Mouse (Mus musculus): ENCODE data around the gene Impdh2. TPM values are rescaled to one million over a fixed set of nuclear protein-coding genes. Genes with fewer than 3 reads are reported as not detected.
"Not testable (repeated sequence)": the region's sequence is repeated elsewhere in the genome, so short reads cannot be mapped to it uniquely, and the experiment has no call there.

Gene Impdh2
- total RNA-seq, 1 experiment from 2014 or later: 384 TPM

DNA sequence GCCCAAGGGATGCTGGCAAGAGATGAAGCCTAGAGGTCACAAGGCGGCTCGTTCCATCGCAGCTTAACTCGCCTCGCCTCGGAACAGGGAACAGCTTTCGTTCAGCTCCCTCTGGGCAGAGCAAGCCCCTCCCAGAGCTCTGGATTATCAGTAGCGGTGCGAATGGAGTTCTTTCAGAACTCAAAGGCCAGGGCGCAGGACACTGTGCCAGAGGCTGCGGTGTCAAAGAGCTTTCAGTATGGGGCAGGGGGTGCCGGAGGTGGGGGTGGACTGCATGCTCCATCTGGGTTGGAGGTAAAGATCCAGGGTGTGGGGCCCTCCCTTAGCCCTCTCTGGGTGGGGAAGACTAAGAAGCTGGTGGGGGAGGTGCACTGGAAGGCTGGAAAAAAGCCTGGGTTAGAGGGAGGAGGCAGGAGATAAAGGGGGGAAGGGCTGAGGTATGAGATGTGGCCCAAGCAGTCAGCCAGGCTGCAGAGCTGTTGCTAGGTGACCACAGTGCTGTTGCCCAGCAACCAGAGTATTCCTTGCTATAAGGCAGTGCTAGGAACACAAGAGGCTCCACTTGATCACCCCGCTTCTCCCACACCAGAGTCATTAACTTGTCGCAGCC, 27.6 kb downstream of the Impdh2 start:
- ATAC-seq (replicated peaks in 1 of 2; ENCODE audit: insufficient read depth in 1 of 2, low FRiP score in 2 of 2, low TSS enrichment in 1 of 2, low read depth in 1 of 2, poor library complexity in 2 of 2, severe bottlenecking in 2 of 2): no peak

DNA sequence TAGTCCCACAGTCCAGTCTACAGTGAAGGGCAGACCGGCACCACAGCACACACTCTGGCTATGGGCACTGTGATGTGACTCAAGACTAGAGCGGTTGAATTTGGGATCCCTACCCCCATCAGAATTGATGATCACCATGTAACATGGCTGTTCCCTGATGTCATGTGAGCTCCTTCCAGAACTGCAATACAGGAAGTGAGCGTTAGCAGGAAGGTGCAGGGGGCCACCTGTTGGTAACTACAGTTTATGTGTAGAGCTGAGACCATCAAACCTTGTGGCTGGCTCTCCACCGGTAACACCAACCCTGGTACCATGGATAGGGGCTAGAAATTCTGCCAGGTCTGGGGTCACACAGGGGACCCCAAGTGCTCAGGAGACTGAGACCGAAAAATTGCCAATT, 29.1 kb downstream of the Impdh2 start:
- ATAC-seq (replicated peaks in 1 of 2; ENCODE audit: insufficient read depth in 1 of 2, low FRiP score in 2 of 2, low TSS enrichment in 1 of 2, low read depth in 1 of 2, poor library complexity in 2 of 2, severe bottlenecking in 2 of 2): peak in 1 of 2 experiments; percentile 29; a peak in 1 of 4 replicates

DNA sequence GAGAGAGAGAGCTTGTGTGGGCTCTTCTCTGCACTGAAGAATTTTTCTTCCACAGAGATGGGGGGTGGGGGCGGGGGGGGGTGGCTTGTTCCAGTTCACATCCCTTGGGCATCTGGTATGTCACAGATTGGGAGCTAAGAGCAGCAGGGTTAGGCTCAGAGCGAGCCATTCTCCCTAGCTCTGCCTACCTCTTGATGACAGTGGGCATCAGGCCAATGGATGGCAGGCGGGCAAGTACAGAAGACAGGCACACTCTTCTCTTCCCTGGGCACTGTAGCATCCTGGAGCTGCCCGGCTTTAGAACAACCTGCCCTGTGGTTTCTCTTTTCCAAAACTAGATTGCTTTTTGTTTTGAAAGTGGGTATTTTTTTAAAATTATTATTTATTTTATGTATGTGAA, 31.4 kb downstream of the Impdh2 start:
- no peak for ATAC-seq (replicated peaks in 1 of 2; ENCODE audit: insufficient read depth in 1 of 2, low FRiP score in 2 of 2, low TSS enrichment in 1 of 2, low read depth in 1 of 2, poor library complexity in 2 of 2, severe bottlenecking in 2 of 2)

DNA sequence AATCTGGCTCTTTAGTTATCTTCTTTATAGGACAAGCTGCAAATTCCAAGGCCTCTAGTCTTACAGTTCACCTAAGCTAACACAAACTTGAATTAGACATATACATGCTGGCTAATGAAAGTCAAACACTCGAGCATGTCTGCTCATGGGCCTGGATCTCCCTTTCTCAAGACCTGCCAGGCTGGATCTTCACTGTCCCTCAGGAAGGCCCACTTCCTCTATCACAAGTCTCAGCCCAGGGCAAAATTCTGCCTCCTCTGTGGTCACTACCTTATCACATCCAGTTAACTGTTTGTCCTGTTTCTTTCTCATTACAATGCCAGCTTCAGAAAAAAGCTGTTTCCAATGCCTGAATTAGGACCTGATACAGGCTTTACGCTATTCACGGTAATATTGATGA, 34.3 kb downstream of the Impdh2 start:
- no peak for ATAC-seq (replicated peaks in 1 of 2; ENCODE audit: insufficient read depth in 1 of 2, low FRiP score in 2 of 2, low TSS enrichment in 1 of 2, low read depth in 1 of 2, poor library complexity in 2 of 2, severe bottlenecking in 2 of 2)

DNA sequence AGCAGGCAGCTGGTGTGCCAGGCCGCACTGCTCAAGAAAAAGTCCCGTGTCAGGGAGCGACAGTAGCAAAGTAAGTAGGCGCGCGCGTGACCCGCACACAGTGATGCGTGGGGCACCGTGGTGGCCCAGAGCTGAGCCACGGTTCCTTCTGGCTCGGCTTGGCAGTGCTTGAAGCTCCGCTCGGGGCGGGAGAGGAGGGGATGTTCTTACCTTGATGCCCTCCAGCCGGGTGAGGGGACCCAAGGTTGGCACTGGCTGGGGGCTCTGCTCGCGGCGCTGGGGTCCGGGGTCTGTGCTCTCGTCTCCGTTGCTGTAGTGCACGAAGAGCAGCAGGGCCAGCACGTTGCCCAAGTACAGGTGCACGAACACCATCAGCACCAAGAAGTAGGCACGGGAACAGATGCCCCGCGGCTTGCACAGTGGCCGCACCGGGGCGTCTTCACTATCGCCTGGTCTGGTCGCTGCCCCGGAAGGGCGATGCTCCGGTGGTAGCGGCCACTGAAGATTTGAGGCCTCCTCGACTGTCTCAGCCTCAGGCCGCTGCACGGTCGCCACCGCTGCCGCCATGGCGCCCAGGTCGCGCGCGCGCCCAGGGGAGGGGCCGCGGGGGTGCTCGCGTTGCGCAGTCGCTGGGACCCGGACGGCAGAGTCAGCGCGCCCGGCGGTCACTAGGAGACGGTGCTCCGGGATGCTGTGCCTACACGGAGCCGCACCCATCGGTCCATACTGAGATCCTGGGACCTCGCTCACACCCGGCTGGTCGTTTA, 37.1 kb downstream of the Impdh2 start, which contains the start of gene P4htm:
P4htm (minus strand) TSS at position 670 of the 767 bp plus-strand sequence.
- ATAC-seq (replicated peaks in 1 of 2; ENCODE audit: insufficient read depth in 1 of 2, low FRiP score in 2 of 2, low TSS enrichment in 1 of 2, low read depth in 1 of 2, poor library complexity in 2 of 2, severe bottlenecking in 2 of 2): peak; percentile 60 to 77

DNA sequence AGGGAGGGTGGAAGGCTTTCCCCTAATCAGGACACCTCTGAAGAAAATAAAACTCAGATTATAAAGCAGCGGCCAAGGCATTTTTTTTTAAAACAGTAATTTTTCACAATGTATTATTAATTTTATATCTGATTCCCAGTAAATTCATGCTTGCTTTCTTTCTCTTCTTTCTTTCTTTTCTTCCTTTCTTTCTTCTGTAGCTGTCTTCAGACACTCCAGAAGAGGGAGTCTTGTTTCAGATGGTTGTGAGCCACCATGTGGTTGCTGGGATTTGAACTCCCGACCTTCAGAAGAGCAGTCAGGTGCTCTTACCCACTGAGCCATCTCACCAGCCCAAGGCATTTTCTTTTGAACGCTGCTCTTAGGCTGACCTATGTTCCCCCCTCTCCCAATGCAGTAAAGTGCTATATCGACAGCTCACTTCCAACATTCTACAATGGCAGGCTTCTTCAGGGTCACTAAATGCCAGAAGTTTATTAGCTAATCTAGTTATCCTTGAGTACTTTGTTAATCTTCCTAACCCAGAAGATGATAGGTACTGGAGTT, 39.0 kb downstream of the Impdh2 start:
- ATAC-seq (replicated peaks in 1 of 2; ENCODE audit: insufficient read depth in 1 of 2, low FRiP score in 2 of 2, low TSS enrichment in 1 of 2, low read depth in 1 of 2, poor library complexity in 2 of 2, severe bottlenecking in 2 of 2): no peak

DNA sequence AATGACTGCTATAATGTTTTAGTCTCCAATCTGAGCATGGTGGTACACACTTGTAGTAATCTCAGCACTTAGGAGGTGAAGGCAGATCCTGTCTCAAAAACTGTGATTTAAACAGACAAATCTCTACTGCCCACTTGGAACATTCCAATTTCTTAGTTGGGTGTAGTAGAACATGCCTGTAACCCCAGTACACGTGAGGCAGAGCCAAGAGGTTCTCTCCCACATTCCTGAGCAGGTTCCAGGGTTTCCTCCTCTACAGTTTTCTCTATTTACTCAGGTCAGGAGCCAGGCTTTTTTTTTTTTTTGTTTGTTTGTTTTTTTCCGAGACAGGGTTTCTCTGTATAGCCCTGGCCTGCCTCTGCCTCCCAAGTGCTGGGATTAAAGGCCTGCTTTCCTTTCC, 39.9 kb downstream of the Impdh2 start:
- no peak for ATAC-seq (replicated peaks in 1 of 2; ENCODE audit: insufficient read depth in 1 of 2, low FRiP score in 2 of 2, low TSS enrichment in 1 of 2, low read depth in 1 of 2, poor library complexity in 2 of 2, severe bottlenecking in 2 of 2)

DNA sequence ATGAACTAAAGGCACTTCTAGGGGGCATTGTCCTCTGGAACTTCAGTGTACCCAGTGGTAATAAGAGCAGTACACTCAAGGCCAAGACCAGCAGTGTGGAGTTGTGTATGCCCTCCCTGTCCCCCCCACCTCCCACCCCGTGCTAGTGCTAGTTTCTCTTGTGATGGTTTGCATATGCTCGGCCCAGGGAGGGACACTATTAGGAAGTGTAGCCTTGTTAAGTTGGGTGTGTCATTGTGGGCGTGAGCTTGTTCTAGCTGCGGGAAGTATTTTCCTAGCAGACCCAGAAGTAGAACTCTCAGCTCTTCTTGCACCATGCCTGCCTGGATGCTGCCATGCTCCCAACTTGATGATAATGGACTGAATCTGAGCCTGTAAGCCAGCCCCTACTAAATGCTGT, 41.9 kb downstream of the Impdh2 start:
- no peak for ATAC-seq (replicated peaks in 1 of 2; ENCODE audit: insufficient read depth in 1 of 2, low FRiP score in 2 of 2, low TSS enrichment in 1 of 2, low read depth in 1 of 2, poor library complexity in 2 of 2, severe bottlenecking in 2 of 2)

DNA sequence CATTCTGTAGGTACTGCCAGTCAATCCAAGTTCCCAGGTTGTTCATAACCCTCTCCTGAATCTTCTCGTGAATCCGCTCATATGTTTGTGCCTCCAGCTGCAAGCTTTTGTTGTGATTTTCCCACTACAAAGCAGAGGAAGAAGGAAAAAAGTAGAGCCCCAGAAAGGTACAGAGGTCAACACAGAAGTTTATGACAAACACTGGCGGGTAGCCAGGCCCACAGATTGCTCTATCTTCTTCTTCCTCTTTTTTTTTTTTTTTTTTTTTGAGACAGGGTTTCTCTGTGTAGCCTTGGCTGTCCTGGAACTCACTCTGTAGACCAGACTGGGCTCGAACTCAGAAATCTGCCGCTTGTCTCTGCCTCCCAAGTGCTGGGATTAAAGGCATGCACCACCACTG, 47.8 kb downstream of the Impdh2 start:
- not testable (repeated sequence) for ATAC-seq (replicated peaks in 1 of 2; ENCODE audit: insufficient read depth in 1 of 2, low FRiP score in 2 of 2, low TSS enrichment in 1 of 2, low read depth in 1 of 2, poor library complexity in 2 of 2, severe bottlenecking in 2 of 2)

DNA sequence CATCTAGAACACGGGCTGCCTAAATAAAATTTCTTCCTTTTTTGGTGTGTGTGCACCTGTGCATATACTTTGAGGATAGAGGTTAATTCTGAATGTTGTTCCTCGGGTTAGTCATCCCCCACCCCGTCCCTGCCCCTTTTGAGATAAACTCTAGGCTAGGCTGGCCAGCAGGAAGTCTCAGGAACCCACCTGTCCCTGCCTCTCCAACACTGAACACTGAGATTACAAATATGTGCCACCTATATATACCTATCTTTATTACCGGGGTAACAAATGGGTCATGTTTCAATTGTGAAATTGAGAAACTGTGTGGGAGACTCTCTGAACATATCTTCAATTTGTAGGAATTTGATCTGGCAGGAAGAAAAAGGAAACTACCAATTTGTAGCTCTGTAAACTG, 48.8 kb downstream of the Impdh2 start:
- no peak for ATAC-seq (replicated peaks in 1 of 2; ENCODE audit: insufficient read depth in 1 of 2, low FRiP score in 2 of 2, low TSS enrichment in 1 of 2, low read depth in 1 of 2, poor library complexity in 2 of 2, severe bottlenecking in 2 of 2)

DNA sequence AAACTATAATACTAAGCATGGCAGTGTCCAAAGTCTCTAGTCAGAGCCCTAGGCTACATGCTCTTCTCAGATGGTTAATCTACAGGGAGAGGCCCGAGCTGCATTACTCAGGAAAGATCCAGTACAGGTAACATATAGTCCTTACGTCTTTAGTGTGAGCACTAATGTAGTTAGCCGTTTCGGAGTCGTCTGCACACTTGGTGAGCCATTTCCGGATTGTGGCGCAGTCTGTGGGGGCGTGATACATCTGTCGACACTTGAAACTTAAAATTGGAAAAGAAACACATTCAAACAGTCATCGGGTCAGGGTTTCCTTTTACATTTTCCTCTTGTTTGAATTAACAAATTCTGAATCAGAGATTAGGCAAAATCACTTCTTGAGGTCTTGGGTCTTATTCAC, 51.4 kb downstream of the Impdh2 start:
- no peak for ATAC-seq (replicated peaks in 1 of 2; ENCODE audit: insufficient read depth in 1 of 2, low FRiP score in 2 of 2, low TSS enrichment in 1 of 2, low read depth in 1 of 2, poor library complexity in 2 of 2, severe bottlenecking in 2 of 2)

Other genes with a start within 250 kb of the Impdh2 start
- gene Gpx1, start 221.4 kb upstream of the Impdh2 start, total RNA-seq (2017): 711 and 1,132 TPM in 2 replicates
- 54.7 and 65.7 TPM in 2 replicates for gene Usp4, start 212.4 kb upstream of the Impdh2 start, total RNA-seq (2017)
- gene 1700102P08Rik, start 167.5 kb upstream of the Impdh2 start, total RNA-seq (2017): 1.3 and 2.9 TPM in 2 replicates
- 0.69 and 1.7 TPM in 2 replicates for gene Ccdc36, start 131.8 kb upstream of the Impdh2 start, total RNA-seq (2017)
- gene BC048562, start 123.8 kb upstream of the Impdh2 start, total RNA-seq (2017): not detected in 2 replicates
- gene Ccdc71, start 99.8 kb upstream of the Impdh2 start, total RNA-seq (2017): 13.4 and 13.8 TPM in 2 replicates
- 12.1 and 18.6 TPM in 2 replicates for gene Klhdc8b, start 98.7 kb upstream of the Impdh2 start, total RNA-seq (2017)
- 1.8 and 6.4 TPM in 2 replicates for gene Lamb2, start 80.5 kb upstream of the Impdh2 start, total RNA-seq (2017)
- gene Usp19, start 69.7 kb upstream of the Impdh2 start, total RNA-seq (2017): 73.6 and 74.6 TPM in 2 replicates
- gene Qars, start 52.6 kb upstream of the Impdh2 start, total RNA-seq (2017): 150 and 153 TPM in 2 replicates
- 144 and 193 TPM in 2 replicates for gene Qrich1, start 43.5 kb upstream of the Impdh2 start, total RNA-seq (2017)
- gene Ndufaf3, start 7.1 kb downstream of the Impdh2 start, total RNA-seq (2017): 11.1 and 15.9 TPM in 2 replicates
- gene Dalrd3, start 9.6 kb downstream of the Impdh2 start, total RNA-seq (2017): 39.5 and 54.8 TPM in 2 replicates
- gene Wdr6, start 18.5 kb downstream of the Impdh2 start, total RNA-seq (2017): 28.8 and 35.4 TPM in 2 replicates
- 2.1 and 5.4 TPM in 2 replicates for gene P4htm, start 37.4 kb downstream of the Impdh2 start, total RNA-seq (2017)
- 69.7 and 70.8 TPM in 2 replicates for gene Arih2, start 89.1 kb downstream of the Impdh2 start, total RNA-seq (2017)
- 40.5 and 43.7 TPM in 2 replicates for gene Slc25a20, start 101.8 kb downstream of the Impdh2 start, total RNA-seq (2017)
- gene Prkar2a, start 129.0 kb downstream of the Impdh2 start, total RNA-seq (2017): 21.9 and 29.5 TPM in 2 replicates
- gene Ip6k2, start 223.5 kb downstream of the Impdh2 start, total RNA-seq (2017): 56.8 and 67.9 TPM in 2 replicates
- gene Nckipsd, start 248.1 kb downstream of the Impdh2 start, total RNA-seq (2017): 1.7 and 2.9 TPM in 2 replicates

All from hematopoietic stem cell, adult 5-6 weeks (primary cell).